10 mouse cellular contexts compared by ENCODE assay signal in the genomic region with DNA sequence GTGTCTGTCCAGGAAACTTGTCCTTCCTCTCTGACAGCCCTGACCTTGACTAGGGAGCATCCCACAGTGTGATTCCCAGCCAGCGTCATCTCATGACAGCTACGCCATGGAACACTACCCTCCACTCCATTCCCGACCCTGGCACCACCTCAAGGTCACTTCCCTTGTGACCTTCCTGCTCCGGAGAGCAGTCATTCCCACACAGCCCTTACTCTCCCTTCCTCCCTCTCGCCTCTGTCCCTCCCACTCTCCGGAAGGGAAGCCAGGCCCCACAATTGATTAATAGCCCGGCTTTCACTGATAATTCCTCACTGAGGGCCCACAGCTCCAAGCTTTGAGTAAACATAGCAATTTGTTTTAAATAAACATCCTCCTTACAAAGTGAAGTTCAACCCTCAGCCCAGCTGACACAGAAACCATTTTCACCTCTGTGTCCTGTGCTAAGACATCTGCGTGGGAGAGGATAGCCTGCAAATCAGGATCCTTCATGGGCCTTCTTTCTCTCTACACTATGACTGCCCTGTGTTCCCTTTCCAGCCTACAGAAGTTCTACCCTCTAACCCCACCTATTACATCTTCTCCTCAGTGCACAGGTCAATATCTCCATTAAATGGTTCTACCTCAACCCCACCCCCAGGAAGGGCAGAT. TPM values are rescaled to one million over a fixed set of nuclear protein-coding genes. Genes with fewer than 3 reads are reported as not detected.
A peak's percentile ranks its signal among the peaks of the same experiment; 100 is the strongest.
DNase-seq lines count a peak whose midpoint lies in the region; ATAC-seq and TF ChIP-seq lines count a peak whose summit lies in the region.
"Had no signal": no experiment of that assay in that cellular context is flagged by ENCODE, and none has a peak within 500 bp of the region (broad histone marks: within the 10 kb centered on the region; RNA-seq: fewer than 3 reads in every experiment).

No protein-coding gene starts in this region.

- peaks cover 22% of the 10 kb centered on the region for H3K4me1 ChIP-seq in heart, embryonic 11.5 days (ENCODE audit: control insufficient read depth, insufficient read depth, low read length)
- peaks cover 14% of the 10 kb centered on the region for H3K4me1 ChIP-seq in kidney, embryonic 14.5 days (ENCODE audit: control insufficient read depth, insufficient read depth, low read length)
- peaks cover 6% of the 10 kb centered on the region for H3K4me1 ChIP-seq in lung, adult 2 months (ENCODE audit: control insufficient read depth, insufficient read depth, low read length)

- no peak overlapping the region for H3K9ac ChIP-seq in heart, embryonic 11.5 days (ENCODE audit: low read depth, low read length)
- H3K9ac ChIP-seq in kidney, embryonic 14.5 days (ENCODE audit: low read depth, low read length): no peak overlapping the region
- H3K9ac ChIP-seq: midbrain, embryonic 12.5 days had no signal

- no peaks in the 10 kb centered on the region for H3K27me3 ChIP-seq in heart, embryonic 11.5 days (ENCODE audit: control insufficient read depth, insufficient read depth, low read length)
- H3K27me3 ChIP-seq in kidney, embryonic 14.5 days (ENCODE audit: control insufficient read depth, insufficient read depth, low read length): no peaks in the 10 kb centered on the region; the same call in 1 of the 2 replicates
- H3K27me3 ChIP-seq: midbrain, embryonic 12.5 days had no signal

- intact Hi-C loops in heart, postnatal 25 days (cut with DNase I): no loop called here

- 0 out of 2 replicates have a peak, but pooled peaks have one; percentile 25 for ATAC-seq in heart, embryonic 11.5 days (replicated peaks; ENCODE audit: insufficient number of reproducible peaks, low FRiP score, low TSS enrichment)
- ATAC-seq in kidney, embryonic 14.5 days (ENCODE audit: low FRiP score, low TSS enrichment): peak; percentile 91
- ATAC-seq in cerebellum, adult (ENCODE audit: insufficient number of reproducible peaks, low FRiP score, low TSS enrichment): no peak

- H3K36me3 ChIP-seq in heart, embryonic 11.5 days (ENCODE audit: control insufficient read depth, insufficient read depth, low read length): no peaks in the 10 kb centered on the region
- H3K36me3 ChIP-seq in kidney, embryonic 14.5 days (ENCODE audit: control insufficient read depth, insufficient read depth, low read length): no peaks in the 10 kb centered on the region
- H3K36me3 ChIP-seq: midbrain, embryonic 12.5 days had no signal

- TF ChIP-seq CTCF in lung, adult 2 months (IDR thresholded peaks at IDR 0.05; ENCODE audit: insufficient read depth, low read length): no peak

- no peaks in the 10 kb centered on the region for H3K9me3 ChIP-seq in heart, embryonic 11.5 days (replicated peaks; ENCODE audit: control insufficient read depth, low read length)
- no peaks in the 10 kb centered on the region for H3K9me3 ChIP-seq in kidney, embryonic 14.5 days (ENCODE audit: control insufficient read depth, low read length)
- H3K9me3 ChIP-seq: midbrain, embryonic 12.5 days had no signal

- DNase-seq in heart, postnatal 25 days (ENCODE audit: low spot score): no peak
- DNase-seq in lung, adult 2 months: peak; percentile 20
- peak; percentile 79 for DNase-seq in testis, postnatal 14 days (ENCODE audit: low spot score)
- DNase-seq in frontal cortex, adult 2 months (ENCODE audit: extremely low spot score in 1 of 2, low spot score in 1 of 2): no peak
- DNase-seq in natural killer cell, adult 2 months (ENCODE audit: low spot score in 2 of 2): no peak
- DNase-seq: cerebellum, postnatal 36 days had no signal

- TF ChIP-seq POLR2A in lung, adult 2 months (IDR thresholded peaks at IDR 0.05; ENCODE audit: borderline replicate concordance, extremely low read depth, low read depth, low read length): no peak

- H3K4me2 ChIP-seq in heart, embryonic 11.5 days: no peak overlapping the region
- no peak overlapping the region for H3K4me2 ChIP-seq in kidney, embryonic 14.5 days (replicated peaks; ENCODE audit: low read depth, low read length)
- H3K4me2 ChIP-seq: midbrain, embryonic 12.5 days had no signal

- peak overlapping the region; percentile 23 for H3K27ac ChIP-seq in heart, embryonic 11.5 days (ENCODE audit: low read depth, low read length)
- H3K27ac ChIP-seq in kidney, embryonic 14.5 days (ENCODE audit: low read depth, low read length): peak overlapping the region; percentile 37; the same call in 1 of the 2 replicates
- H3K27ac ChIP-seq: midbrain, embryonic 12.5 days had no signal

- 12% methylated on average over 8 of the region's 8 CpGs for WGBS in heart, embryonic 11.5 days (ENCODE audit: insufficient replicate concordance)
- 13% methylated on average over 8 of the region's 8 CpGs for WGBS in kidney, embryonic 14.5 days
- WGBS in lung, adult 2 months: 23% methylated on average over 8 of the region's 8 CpGs

- no peak overlapping the region for H3K4me3 ChIP-seq in heart, embryonic 11.5 days (ENCODE audit: low read depth, low read length)
- H3K4me3 ChIP-seq in kidney, embryonic 14.5 days (ENCODE audit: low read length): no peak overlapping the region
- H3K4me3 ChIP-seq in lung, adult 2 months (replicated peaks; ENCODE audit: extremely low read depth, low read depth, low read length): no peak overlapping the region
- H3K4me3 ChIP-seq: midbrain, embryonic 12.5 days had no signal

RNA-seq across cellular contexts. Expression of gene Smndc1, which starts 47.1 kb away (rescaled TPM):
- polyA plus RNA-seq in heart, embryonic 11.5 days (2014; fragmentation: Nextera tagmentation; extraction: Ambion mirVana): 38.4 and 40.0 TPM in 2 replicates
- total RNA-seq in heart, postnatal 25 days (2021): 10 to 100 TPM; 28.8 to 33.2 TPM
- polyA plus RNA-seq in kidney, embryonic 14.5 days (2014; fragmentation: Nextera tagmentation; extraction: Ambion mirVana): 47.7 and 49.4 TPM in 2 replicates
- polyA plus RNA-seq in lung, adult 2 months (2012; rRNA removed): 3.9 and 6.2 TPM in 2 replicates
- 26.3 and 29.4 TPM in 2 replicates for polyA plus RNA-seq in frontal cortex, adult 2 months (2012; rRNA removed)

Comparison
In these comparisons a context has a peak if more than half of its experiments do, and no peak if none do; other contexts are left out.
1. DNase-seq: peak in lung, adult 2 months (single experiment) and testis, postnatal 14 days (single experiment); none in heart, postnatal 25 days (single experiment), frontal cortex, adult 2 months (0 of 2) and natural killer cell, adult 2 months (0 of 2).